Mouse (Mus musculus) right cerebral cortex, postnatal 10 days (tissue): ENCODE data around the gene Sec14l5.

Source experiments
- DNase-seq, 2 experiments: peaks; one replicate each; pipeline ENCODE4 v3.0.0; 2021; ENCODE audit warnings: low spot score in 2 of 2

Gene Sec14l5

DNA sequence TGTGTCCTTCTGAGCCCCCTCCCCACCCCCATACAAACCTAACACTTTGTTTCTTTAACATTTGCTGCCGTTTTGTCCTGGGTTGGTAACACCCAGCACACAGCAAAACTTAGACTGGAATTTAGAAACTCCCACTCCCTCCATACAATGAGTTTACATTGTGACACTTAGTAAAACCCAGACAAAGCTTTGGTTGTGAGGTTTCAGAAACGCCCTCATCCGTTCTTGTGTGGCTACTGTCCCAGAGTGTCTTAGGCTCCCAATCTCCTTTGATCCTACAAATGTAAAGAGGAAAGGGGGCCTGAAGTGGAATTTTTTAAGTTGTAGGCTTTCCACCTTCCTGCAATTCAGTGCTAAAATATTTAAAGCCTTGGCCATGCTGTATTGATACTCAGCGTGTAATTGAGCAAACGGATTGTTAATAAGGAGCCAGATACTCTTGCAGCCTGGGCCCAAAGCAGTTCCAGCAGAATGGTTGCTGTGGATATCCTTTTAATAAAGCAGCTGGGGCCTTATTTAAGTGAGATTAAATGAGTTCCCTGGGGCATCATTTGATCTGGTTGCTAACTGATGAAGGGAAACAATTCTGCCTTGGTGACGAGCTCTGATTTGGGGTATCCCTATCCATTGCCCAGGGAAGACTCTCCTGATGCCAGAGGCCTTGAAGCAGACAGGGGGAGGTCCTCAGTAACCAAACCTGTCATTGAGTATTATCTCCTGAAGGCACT lies 6.6 kb downstream of the Sec14l5 start:
- DNase-seq = no peak

DNA sequence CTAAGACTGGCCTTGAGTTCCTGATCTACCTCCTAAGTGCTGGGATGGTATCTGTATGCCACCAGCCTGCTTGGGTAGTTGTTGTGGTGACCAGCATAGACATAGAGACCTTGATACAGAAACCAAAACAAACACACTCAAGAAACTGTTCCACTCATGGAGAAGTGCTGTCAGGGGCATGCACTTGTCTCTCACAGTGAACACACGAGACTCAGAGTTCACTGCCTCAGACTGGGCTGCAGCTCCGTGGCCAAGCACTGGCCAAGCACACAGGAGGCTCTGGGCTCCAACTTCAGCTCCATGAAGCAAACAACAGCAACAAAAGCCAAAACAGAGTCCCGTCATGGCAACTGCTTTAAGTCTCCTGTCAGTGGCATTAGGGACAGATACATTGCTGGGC lies 8.1 kb downstream of the Sec14l5 start:
- no peak for DNase-seq

DNA sequence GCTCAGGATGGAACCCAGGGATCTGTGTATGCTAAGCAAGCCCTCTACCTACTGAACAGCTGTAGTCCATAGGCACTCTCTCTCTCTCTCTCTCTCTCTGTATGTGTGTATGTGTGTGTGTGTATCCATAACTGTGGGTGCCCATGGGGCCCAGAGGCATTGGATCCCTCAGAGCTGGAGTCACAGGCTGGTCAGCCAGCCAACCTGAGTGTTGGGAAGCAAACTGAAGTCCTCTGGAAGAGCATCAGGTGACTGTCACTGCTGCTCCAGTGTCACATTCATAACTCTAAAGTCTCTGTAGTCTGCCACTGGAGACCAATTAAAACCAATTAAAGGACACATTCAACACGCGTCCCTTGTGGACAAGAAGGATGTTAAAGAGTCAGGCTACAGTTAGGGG lies 9.6 kb downstream of the Sec14l5 start:
- no peak for DNase-seq

DNA sequence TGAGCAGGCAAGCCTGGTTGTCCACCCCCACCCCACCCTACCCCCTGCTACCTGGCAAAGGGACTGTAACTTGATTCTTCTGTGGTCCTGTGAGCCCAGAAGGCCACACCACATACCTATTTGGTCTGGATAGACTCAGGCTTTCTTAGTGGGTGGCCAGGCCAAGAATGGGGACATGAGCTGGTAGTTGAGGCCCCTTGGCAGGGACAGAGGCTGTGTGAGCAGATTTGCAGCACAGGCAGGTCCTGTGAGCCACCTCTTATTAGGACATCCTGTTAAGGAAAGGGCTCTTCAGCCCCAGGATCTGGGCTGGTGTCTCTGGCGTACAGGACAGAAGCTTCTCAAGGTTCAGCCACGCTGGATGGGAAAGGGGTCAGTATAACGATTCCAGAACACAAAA lies 10.2 kb downstream of the Sec14l5 start:
- no peak for DNase-seq

DNA sequence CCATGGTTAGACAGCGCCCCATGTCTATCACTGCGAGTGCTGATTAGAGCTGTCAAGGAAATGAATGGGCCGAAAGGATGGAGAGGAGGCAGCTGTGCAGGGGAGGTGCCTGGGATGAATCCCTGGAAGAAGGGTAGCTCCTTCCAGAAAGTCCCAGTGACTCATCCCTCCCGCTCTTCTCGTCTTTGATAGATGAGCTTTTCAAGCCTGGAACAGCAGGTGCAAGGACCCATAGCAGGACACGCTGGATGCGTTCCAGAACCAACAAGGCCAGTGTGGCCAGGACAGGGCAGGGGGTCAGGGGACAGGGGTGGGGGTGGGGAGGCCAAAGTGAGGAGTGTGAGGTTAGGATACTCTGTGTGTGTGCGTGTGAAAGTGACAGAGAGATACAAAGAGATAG lies 12.3 kb downstream of the Sec14l5 start:
- DNase-seq = no peak

DNA sequence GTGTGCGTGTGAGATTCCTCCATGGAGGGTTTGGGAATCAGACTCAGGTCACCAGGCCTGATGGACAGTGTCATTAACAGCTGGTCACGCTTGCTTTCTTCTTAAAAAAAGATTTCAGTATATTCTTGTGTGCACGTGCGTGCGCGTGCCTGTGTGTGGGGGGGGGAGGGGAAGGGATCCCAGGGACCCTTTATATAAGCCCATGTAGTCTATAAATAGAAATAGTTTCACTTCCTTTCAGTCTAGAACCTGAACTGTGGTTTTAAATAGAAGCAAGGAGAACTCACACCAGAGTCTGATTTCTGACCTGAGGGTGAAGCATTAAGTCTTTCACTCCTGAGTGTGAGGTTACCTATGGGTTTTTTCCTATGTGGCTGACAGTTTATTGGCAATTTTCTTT lies 17.4 kb downstream of the Sec14l5 start:
- DNase-seq = no peak

DNA sequence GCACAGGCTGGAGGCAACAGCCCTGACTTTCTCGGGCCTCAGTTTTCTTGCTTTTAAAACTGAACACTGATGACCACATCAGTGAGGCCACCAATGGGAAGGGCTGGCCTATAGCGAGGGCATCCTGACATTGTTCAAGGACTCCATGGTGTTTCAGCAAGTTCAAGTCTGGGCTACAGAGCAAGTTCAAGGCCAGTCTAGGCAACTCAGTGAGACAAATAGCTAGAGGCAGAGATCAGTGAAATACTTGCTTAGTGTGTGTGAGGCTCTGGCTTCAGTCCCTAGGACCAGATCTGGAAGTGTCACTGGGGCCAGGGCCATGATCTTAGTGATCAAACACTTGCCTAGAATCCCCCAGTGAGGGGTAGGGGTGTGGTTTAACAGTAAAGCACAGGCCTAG lies 21.1 kb downstream of the Sec14l5 start:
- no peak for DNase-seq

DNA sequence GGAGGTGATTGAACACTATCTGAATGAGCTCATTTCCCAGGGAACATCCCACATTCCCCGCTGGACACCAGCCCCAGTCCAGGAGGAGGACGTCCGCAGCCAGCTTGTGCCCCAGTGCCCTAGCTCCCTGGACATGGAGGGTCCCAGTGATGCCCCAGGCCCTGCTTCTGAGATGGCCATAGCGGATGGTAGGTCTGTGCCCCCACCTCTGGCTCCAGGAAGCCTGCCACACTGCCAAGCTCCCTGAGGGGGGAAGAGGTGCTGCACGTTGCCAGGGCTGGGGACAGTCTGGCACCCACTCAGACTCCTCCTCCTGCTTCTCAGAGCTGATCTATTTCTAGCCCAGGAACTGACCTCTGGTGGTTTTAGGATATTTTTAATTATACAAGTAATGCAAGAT lies 21.9 kb downstream of the Sec14l5 start:
- DNase-seq = no peak

DNA sequence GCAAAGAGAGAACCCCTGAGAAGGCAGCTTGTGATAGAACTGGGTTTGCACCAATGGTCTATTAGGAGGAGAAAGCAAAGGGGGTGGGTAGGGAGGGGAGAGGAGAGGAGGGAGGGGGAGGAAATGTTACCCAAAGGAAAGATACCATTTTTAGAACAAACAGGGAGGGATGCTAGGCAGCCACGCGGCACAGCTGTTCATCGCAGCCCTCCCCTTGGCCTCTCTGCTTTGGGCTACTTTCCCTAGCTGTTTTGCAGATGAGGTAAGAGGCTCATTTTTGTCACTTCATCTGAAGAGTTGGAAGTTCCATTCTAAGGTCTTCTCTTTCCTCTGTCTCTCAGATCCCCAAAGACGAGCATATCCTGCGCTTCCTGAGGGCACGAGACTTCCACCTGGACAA lies 25.7 kb downstream of the Sec14l5 start:
- no peak for DNase-seq

DNA sequence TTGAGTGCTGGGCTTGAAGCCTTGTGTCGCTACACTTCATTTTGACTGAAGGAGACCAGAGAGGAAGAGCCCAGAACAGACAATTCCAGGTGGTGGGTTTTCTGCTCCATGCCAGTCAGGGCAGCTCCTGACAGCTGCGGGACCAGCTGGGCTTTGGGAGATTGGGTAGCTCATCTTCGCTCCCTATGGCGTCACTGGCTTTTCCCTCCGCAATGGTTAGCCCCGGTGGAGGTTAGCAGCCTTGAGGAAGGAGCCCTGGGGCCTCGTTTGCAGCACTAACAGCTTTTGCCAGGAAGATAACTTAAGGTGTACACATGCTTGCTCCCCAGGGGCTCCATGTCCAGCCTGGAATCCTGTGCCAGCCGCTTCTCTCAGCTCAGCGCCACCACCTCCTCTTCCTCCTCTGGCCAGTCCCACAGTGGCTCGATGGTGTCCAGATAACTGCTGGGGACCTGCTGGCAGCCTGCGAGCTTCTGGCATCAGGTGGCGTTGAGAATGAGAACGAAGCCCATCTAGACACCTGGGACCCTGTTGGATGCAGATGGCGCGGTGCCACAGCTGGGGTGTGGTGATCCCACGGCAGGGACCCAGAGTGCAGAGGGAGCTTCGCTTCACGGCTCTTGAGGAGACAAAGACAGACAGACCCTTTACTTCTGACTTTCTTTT lies 36.5 kb downstream of the Sec14l5 start:
- DNase-seq = no peak

DNA sequence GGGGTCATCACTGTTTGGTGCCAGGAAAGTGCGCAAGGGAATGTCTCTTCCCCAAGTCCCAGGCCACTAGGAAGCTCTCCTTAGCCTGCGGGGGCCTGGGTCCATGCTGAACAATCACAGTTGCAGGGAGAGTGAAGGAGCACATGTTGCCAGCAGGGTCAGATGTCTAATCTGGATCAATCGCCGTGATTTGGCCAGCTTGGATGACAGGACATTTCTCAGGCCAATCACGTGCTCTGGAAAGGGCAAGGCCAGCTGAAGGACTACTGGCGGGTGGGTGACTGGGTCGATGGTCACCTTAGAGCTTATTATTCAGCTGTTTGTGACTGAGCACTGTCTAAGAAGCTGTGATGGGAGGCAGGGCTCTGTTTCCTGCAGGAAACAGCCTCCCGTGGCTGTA lies 37.2 kb downstream of the Sec14l5 start:
- no peak for DNase-seq

DNA sequence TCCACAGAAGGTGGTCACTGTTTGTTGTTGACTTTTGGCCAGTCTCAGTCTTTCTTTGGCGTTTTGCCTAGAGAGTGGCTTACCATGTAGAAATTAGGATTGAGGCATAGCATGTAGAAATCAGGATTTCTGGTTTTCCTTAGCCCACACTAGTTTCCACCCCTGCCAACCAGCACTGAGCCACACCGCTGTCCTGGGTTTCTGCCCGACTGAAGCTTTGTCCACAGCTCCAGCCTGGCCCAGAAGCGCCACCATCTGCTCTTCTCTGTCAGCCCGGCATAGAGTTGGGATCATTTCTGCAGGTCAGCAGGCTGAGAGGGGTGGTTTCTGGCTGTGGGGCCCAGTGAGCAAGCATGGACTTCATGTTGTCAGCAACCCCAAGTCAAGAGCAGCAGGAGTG lies 38.0 kb downstream of the Sec14l5 start:
- no peak for DNase-seq

DNA sequence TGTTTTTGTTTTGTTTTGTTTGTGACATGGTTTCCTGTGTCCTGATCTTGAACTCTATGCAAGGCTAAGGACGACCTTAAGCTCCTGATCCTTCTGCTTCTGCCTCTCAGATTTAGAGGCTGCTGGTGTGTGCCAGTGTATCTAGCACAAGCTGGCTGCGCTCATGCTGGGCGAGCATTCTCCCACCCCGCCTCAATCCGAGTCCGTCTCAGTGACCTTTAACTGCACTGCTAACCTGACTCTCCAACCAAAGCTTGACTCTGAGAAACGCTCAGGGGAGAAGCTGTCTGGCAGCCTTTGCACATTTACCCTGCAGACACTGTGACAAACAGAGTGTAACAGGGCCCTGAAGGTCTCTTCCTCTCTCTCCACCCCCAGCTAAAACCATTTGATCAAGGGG lies 38.8 kb downstream of the Sec14l5 start:
- DNase-seq = no peak

DNA sequence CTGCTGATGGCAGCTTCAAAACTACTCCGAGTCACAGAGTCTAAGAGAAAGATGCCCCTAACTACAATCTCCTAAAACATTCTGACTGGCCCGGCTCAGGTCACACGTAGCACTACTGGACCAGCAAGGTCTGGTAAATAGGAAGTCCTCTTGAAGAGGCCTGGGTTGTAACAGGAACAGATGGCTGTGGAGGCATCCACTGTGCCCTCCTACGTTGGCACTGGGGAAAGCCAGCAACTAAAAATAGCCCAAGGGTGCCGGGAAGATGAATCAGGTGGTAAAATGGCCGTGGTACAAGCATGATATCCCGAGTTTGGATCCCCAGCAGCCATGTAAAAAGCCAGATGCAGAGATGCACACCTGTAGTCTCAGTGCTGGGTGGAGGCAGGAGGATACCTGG lies 39.3 kb downstream of the Sec14l5 start:
- no peak for DNase-seq

DNA sequence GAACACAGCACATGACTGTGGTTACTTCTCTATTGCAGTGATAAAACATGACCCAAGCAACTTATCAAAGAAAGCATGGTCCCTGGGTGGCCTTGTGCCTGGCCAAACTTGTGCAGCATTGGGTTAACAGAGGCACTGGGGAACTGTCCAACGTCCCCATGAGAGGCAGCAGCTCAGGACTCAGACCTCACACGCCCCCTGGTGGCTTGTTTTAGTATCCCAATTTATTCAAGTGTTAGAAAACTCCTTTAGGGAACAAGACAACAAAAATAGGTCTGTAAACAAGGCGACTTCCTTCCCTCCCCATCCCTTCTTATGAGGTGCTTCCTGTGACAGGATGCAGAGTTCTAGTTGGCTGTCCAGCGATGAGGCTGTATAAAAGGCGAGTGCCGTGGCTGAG lies 48.2 kb downstream of the Sec14l5 start:
- peak in 1 of 2 experiments; percentile 61 for DNase-seq

DNA sequence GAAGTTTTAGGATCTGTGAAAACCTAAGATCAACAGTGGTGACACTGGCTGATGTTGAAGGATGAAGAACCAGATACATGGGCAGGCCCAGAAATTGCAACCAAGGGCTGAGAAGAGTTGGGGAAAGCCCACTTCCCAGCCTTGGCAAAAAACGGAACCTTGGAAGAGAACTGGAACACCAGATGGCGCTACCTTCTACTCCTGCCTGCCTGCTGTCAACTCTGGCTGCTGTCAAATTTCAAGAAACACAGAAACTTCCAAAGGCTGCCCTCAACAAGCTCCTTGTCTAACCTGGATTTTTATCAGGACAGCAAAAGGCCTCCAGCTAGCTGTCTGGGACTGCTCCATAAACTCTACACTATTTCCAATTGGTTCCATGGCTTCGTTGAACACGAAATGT lies 55.8 kb downstream of the Sec14l5 start:
- peak; percentile 62 to 66 for DNase-seq

DNA sequence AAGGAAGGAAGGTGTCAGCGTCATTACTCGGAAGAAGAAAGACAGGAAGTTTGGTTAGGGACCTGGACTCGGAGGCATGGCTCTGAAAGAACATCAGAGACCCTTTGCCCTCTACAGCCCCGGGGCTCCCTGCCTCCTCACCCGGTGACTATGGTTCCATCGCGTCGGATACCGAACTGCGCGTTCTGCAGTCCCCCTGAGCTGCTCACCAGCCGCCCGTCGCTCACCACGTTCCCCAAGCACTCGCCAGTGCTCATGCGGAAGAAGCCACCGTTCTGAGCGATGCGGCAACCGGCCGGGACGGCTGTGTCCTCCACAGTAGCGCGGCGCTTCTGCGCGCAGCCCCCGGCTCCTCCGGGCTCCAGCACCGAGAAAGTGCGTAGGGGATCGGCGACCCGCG lies 56.3 kb downstream of the Sec14l5 start:
- DNase-seq = peak in 1 of 2 experiments; percentile 43

DNA sequence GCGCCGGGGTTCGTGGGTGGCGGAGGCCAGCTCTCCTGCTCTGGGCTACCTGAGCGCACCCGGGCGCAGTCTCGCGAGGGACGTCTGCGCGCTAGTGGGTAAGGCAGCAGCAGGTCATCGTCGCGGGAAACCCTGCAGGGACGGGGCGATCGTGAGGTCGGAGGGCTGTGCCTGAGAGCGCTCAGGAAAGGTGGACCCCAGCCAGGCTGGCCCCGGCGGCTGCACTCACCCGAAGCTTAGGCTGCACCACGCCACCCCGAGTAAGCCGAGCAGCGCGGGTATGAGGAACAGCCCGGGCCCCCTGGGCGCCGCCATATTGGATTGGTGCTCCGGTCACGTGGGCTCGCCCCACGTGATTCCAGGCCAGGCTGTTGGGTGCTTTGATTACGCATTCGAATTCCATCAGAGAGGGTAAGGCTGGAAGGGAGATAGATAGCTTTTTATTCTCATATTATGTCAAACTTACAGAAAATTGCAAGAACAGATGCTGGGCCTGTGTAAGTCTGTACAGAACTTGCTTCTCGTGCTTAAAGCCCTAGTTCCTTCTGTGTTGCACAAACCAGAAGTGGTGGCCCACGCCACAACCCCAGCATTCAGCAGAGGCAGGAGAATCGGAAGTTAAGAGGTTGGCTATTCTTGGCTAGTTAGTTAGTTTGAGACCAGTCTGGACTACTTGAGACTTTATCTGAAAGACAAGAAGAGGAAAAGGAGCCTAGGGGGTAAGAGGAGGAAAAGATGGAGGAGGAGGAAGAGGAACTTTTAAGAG lies 56.9 kb downstream of the Sec14l5 start, which contains the start of gene Nagpa:
Gene Nagpa, minus strand, starts transcription at position 345 of the 766 bp plus-strand sequence.
- peak; percentile 92 to 94 for DNase-seq

DNA sequence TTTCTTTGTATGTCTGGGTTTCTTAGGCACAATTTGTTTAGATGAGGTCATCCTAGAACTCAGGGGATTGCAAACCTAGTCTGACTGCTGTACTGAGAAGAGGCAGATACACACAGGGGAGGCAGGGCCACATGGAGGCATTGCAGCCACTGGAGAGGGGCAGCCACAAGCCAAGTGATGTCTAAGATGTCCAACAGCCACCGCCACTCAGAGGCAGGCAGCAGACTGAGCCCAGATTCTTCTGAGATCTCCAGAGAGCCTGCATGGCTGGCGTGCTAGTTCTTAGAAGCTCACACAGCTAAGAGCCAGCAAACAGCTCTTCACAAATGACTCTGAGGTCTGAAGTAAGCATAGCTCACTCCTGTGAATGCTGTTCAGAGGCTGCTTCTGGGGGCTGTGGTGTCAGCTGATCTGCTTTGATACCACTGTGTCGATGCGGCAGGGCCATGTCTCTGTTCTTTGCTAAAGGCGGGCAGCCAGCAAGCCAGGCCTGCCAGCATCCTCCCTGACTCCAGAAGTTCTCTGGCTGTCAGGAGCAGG lies 58.6 kb downstream of the Sec14l5 start:
- no peak for DNase-seq

DNA sequence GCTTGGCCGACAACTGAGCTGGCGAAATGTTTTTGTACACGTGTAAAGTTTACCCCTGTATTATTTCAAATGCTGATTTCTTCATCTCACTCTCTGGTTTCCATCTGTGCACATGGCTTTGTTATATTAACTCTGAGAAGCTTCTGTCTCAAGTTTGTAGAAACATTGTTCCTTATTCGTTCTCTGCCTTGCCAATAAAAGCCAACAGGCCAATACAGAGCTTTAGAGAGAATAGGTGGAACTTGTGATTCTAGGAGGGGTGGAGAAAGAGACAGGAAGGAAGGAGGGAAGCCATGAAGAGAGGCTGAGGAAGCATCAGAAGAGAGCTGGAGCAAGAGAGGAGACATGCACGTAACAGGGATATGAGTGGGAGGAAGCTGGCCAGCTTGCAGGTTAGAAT lies 59.1 kb downstream of the Sec14l5 start:
- DNase-seq = no peak

DNA sequence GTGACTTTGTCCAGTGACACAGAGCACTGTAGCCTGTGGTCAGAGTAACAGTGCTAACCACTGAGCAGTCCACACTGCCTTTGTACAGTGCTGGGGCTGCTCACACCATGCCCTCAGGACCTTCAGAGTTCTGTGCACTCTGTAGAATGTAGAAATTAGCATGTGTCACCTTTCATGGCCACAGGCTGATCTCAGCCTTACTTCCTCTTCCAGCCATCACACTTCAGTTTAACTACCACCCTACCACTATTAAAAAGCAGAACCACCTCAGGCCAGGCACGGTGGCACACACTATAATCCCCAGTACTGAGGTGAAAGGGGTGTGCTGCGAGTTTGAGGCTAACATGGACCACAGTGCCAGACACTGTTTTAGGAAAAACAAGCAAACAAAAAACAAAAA lies 63.5 kb downstream of the Sec14l5 start:
- no peak for DNase-seq

DNA sequence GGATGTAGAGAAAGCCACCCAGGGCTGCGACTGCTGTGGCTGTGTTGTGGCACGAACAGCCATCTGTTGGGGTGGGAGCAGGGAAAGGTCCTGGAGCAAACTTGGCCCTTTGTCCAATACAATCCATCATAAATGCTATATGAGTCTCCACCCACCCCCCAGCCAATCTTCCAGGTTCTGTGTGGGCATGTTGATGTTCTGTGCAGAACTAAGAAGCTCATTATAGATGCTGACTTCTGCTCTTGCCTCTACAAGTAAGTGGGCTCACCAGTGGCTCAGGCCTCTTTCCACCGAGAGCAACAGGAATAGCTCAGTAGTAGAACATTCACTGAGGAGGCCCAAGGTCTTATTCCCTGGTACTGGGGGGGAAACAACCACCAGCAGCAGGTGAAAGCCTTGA lies 65.2 kb downstream of the Sec14l5 start:
- DNase-seq = no peak

DNA sequence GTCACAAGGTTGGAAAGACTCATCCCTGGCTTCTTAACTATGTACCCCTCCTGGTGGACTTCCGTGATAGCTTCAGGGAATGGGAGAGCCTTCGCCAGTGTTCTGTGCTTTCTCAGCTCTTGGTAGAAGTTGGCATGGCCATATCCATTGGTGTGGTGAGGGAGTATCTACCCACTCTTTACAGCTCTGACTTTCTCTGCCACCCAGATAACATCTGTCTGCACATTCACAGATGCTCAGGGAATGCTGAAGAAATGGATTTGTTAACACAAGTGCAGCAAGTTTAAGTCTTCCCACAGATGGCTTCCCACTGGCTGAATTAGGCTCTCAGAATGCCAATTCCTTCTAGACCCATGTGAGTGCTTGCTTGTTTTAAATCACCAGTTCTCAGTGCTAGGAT lies 67.2 kb downstream of the Sec14l5 start:
- DNase-seq = no peak
